Mouse (Mus musculus) forebrain, embryonic 10.5 days (tissue): Measurements from ENCODE around the gene Aacs. TPM values are rescaled to one million over a fixed set of nuclear protein-coding genes. Genes with fewer than 3 reads are reported as not detected.
A peak's percentile ranks its signal among the peaks of the same experiment; 100 is the strongest.
"Not testable (repeated sequence)": the region's sequence is repeated elsewhere in the genome, so short reads cannot be mapped to it uniquely, and the experiment has no call there.

Source experiments
- DNase-seq: peaks from one replicate; pipeline ENCODE4 v3.0.0-alpha.2; 2017; ENCODE audit warnings: low spot score; ENCODE audit errors: extremely low spot score
- H3K27ac ChIP-seq: fragments of 300-500 bp; sonication (generic); 2 replicates; pipeline ENCODE4 v1.5.1; 2016; ENCODE audit warnings: mild to moderate bottlenecking
- H3K27me3 ChIP-seq: fragments of 300-500 bp; sonication (generic); 2 replicates; pipeline ENCODE4 v1.6.1; 2016; ENCODE audit warnings: mild to moderate bottlenecking; ENCODE audit not compliant: poor library complexity, severe bottlenecking
- H3K36me3 ChIP-seq: fragments of 300-500 bp; sonication (generic); replicated peaks from 2 replicates; pipeline ENCODE4 v1.6.1; 2016; ENCODE audit warnings: mild to moderate bottlenecking, moderate library complexity
- H3K4me1 ChIP-seq: fragments of 300-500 bp; sonication (generic); 2 replicates; pipeline ENCODE4 v1.6.1; 2016
- H3K4me3 ChIP-seq: fragments of 300-500 bp; sonication (generic); 2 replicates; pipeline ENCODE4 v1.5.1; 2016; ENCODE audit warnings: mild to moderate bottlenecking, moderate library complexity
- H3K9me3 ChIP-seq: fragments of 300-500 bp; sonication (generic); 2 replicates; pipeline ENCODE4 v1.6.1; 2016; ENCODE audit warnings: mild to moderate bottlenecking, moderate library complexity
- WGBS: fragments of 180-500 bp; shearing (Covaris S2); methylation state at CpG from one replicate; pipeline ENCODE4 v1.1.7; 2016; 5-methylcytosine and 5-hydroxymethylcytosine counted together
- polyA plus RNA-seq: library from polyadenylated mRNA; unstranded; fragments of >200 nt; fragmentation: Nextera tagmentation; extraction: Ambion mirVana; gene quantifications from 2 replicates; pipeline ENCODE4 v1.2.1, GENCODE M21; 2016

The Aacs gene
- polyA plus RNA-seq = 58.5 and 58.6 TPM in 2 replicates

- H3K27ac ChIP-seq = peak within 1 kb of the TSS; percentile 85
Observed at GRCm38 (mm10) chr5:125475601-125476285, at the start of gene Aacs. TSS of gene Aacs (plus strand) at chr5:125475814.

GRCm38 (mm10) chr5:125426343-125426742 lies 49.3 kb upstream of the Aacs start:
- no peak overlapping the region for H3K4me3 ChIP-seq
- no peak for DNase-seq
- H3K9me3 ChIP-seq = no peaks in the 10 kb centered on the region
- H3K36me3 ChIP-seq = peaks cover 100% of the 10 kb centered on the region
- H3K27me3 ChIP-seq = no peaks in the 10 kb centered on the region
- 97% methylated on average over 10 of the region's 10 CpGs for WGBS
- H3K27ac ChIP-seq = no peak overlapping the region
- no peaks in the 10 kb centered on the region for H3K4me1 ChIP-seq

More at GRCm38 (mm10) chr5:125475601-125476285, at the start of gene Aacs:
- H3K4me1 ChIP-seq = peaks cover 39% of the 10 kb centered on the region
- H3K9me3 ChIP-seq = no peaks in the 10 kb centered on the region
- peaks cover 25% of the 10 kb centered on the region for H3K36me3 ChIP-seq
- under 1% methylated on average over 60 of the region's 60 CpGs for WGBS
- peak; percentile 99 for DNase-seq
- H3K27me3 ChIP-seq = no peaks in the 10 kb centered on the region
- peak within 1 kb of the TSS; percentile 78 for H3K4me3 ChIP-seq

GRCm38 (mm10) chr5:125432324-125432723 lies 43.3 kb upstream of the Aacs start:
- peaks cover 16% of the 10 kb centered on the region for H3K4me1 ChIP-seq
- not testable (repeated sequence) for H3K4me3 ChIP-seq, H3K9me3 ChIP-seq, H3K27me3 ChIP-seq, DNase-seq, H3K27ac ChIP-seq
- peaks cover 47% of the 10 kb centered on the region for H3K36me3 ChIP-seq
- 95% methylated on average over 2 of the region's 2 CpGs for WGBS

GRCm38 (mm10) chr5:125433793-125434337 lies 41.7 kb upstream of the Aacs start, which contains the start of gene Dhx37:
TSS of gene Dhx37 (minus strand) at chr5:125434121.
- peak; percentile 94 for DNase-seq
- Histone ChIP-seq H3K27ac (peak within 1 kb of the TSS; percentile 94), H3K9me3 (no peaks in the 10 kb centered on the region), H3K27me3 (no peaks in the 10 kb centered on the region), H3K4me3 (peak within 1 kb of the TSS; percentile 98), H3K4me1 (peaks cover 16% of the 10 kb centered on the region), H3K36me3 (peaks cover 31% of the 10 kb centered on the region)
- under 1% methylated on average over 46 of the region's 46 CpGs for WGBS

GRCm38 (mm10) chr5:125434347-125434746 lies 41.3 kb upstream of the Aacs start:
- Histone ChIP-seq H3K4me1 (peaks cover 16% of the 10 kb centered on the region), H3K4me3 (peak overlapping the region; percentile 98), H3K36me3 (peaks cover 27% of the 10 kb centered on the region), H3K27ac (peak overlapping the region; percentile 94)
- H3K9me3 ChIP-seq, DNase-seq, H3K27me3 ChIP-seq: not testable (repeated sequence)
- WGBS = 55% methylated on average over 15 of the region's 15 CpGs

GRCm38 (mm10) chr5:125440583-125441233 lies 34.9 kb upstream of the Aacs start:
- peaks cover 29% of the 10 kb centered on the region for H3K4me1 ChIP-seq
- H3K27ac ChIP-seq = peak overlapping the region; percentile 97
- peak overlapping the region; percentile 94 for H3K4me3 ChIP-seq
- peaks cover 26% of the 10 kb centered on the region for H3K36me3 ChIP-seq
- H3K27me3 ChIP-seq = no peaks in the 10 kb centered on the region
- H3K9me3 ChIP-seq = no peaks in the 10 kb centered on the region; the same call in 1 of the 2 replicates
- WGBS = 3% methylated on average over 7 of the region's 7 CpGs
- peak; percentile 24 for DNase-seq

GRCm38 (mm10) chr5:125441234-125442114 lies 34.1 kb upstream of the Aacs start, which contains the start of gene Bri3bp:
TSS of gene Bri3bp (plus strand) at chr5:125441568.
- Histone ChIP-seq H3K4me1 (peaks cover 33% of the 10 kb centered on the region), H3K9me3 (no peaks in the 10 kb centered on the region; the same call in 1 of the 2 replicates), H3K27ac (peak within 1 kb of the TSS; percentile 97), H3K36me3 (peaks cover 34% of the 10 kb centered on the region), H3K27me3 (no peaks in the 10 kb centered on the region), H3K4me3 (peak within 1 kb of the TSS; percentile 94)
- peak; percentile 82 for DNase-seq
- WGBS = under 1% methylated on average over 94 of the region's 97 CpGs

- no peak for DNase-seq
- Histone ChIP-seq H3K27me3 (no peaks in the 10 kb centered on the region), H3K36me3 (peaks cover 39% of the 10 kb centered on the region), H3K9me3 (no peaks in the 10 kb centered on the region; the same call in 1 of the 2 replicates), H3K27ac (peak overlapping the region; percentile 97), H3K4me1 (peaks cover 33% of the 10 kb centered on the region), H3K4me3 (peak overlapping the region; percentile 94)
- WGBS = 23% methylated on average over 27 of the region's 27 CpGs
Observed at GRCm38 (mm10) chr5:125442136-125442995, 33.2 kb upstream of the Aacs start.

GRCm38 (mm10) chr5:125443335-125443734 lies 32.3 kb upstream of the Aacs start:
- DNase-seq = no peak
- H3K4me3 ChIP-seq = no peak overlapping the region
- WGBS = 89% methylated on average over 5 of the region's 5 CpGs
- no peaks in the 10 kb centered on the region; the same call in 1 of the 2 replicates for H3K9me3 ChIP-seq
- H3K4me1 ChIP-seq = peaks cover 33% of the 10 kb centered on the region
- no peak overlapping the region for H3K27ac ChIP-seq
- H3K27me3 ChIP-seq = no peaks in the 10 kb centered on the region
- peaks cover 46% of the 10 kb centered on the region for H3K36me3 ChIP-seq

GRCm38 (mm10) chr5:125443915-125444314 lies 31.7 kb upstream of the Aacs start:
- peaks cover 51% of the 10 kb centered on the region for H3K36me3 ChIP-seq
- H3K27ac ChIP-seq = no peak overlapping the region
- DNase-seq = no peak
- H3K9me3 ChIP-seq = no peaks in the 10 kb centered on the region; the same call in 1 of the 2 replicates
- no peaks in the 10 kb centered on the region for H3K27me3 ChIP-seq
- WGBS = 89% methylated on average over 3 of the region's 3 CpGs
- H3K4me1 ChIP-seq = peaks cover 33% of the 10 kb centered on the region
- H3K4me3 ChIP-seq = no peak overlapping the region

GRCm38 (mm10) chr5:125444554-125444953 lies 31.1 kb upstream of the Aacs start:
- Histone ChIP-seq H3K27ac (no peak overlapping the region), H3K4me1 (peaks cover 33% of the 10 kb centered on the region), H3K36me3 (peaks cover 55% of the 10 kb centered on the region), H3K4me3 (no peak overlapping the region), H3K27me3 (no peaks in the 10 kb centered on the region), H3K9me3 (no peaks in the 10 kb centered on the region; the same call in 1 of the 2 replicates)
- 95% methylated on average over 4 of the region's 4 CpGs for WGBS
- no peak for DNase-seq
